Mouse (Mus musculus): ENCODE results near the gene Itgbl1. TPM values are rescaled to one million over a fixed set of nuclear protein-coding genes. Genes with fewer than 3 reads are reported as not detected.

The Itgbl1 gene
- 0.09 and 0.25 TPM in 2 replicates for polyA plus RNA-seq (2015; fragmentation: Nextera tagmentation; extraction: Ambion mirVana)

DNA sequence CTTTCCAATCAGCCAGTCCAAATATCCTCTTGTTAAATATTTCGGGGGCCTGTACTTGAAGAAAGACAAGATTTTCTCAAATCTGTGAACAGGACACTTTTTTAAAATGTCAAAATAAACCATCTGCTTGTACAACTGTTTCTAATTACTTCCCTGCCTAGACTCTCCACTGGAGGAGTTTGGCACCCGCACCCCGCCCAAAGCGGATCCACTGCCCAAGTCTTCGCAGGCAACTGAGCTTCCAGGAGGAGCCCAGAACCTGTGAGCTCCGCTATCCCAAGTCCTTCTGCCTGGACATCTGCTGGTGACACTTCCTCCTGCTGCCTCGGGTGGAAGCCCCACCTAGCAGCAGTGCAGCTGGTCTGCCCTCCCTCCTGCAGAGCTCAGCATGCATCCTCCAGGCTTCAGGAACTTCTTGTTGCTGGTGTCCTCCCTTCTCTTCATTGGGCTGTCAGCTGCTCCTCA lies at the start of gene Itgbl1:
TSS of gene Itgbl1 (plus strand) at position 51 of the 465 bp plus-strand sequence.
- DNase-seq (ENCODE audit: low spot score) (no peak), ATAC-seq (replicated peaks; ENCODE audit: low FRiP score, low read depth) (no peak)
- Histone ChIP-seq H3K4me3 (replicated peaks; ENCODE audit: low read depth, low read length) (no peak within 1 kb of the TSS), H3K9me3 (replicated peaks; ENCODE audit: low read length) (no peaks in the 10 kb centered on the region), H3K9ac (ENCODE audit: low read depth, low read length) (no peak within 1 kb of the TSS), H3K4me2 (ENCODE audit: low read length) (no peak within 1 kb of the TSS), H3K27ac (no peak within 1 kb of the TSS), H3K4me1 (replicated peaks; ENCODE audit: insufficient read depth, low read length) (0 out of 2 replicates have a peak, but pooled peaks cover 5% of the 10 kb centered on the region), H3K36me3 (ENCODE audit: insufficient read depth, low read length) (no peaks in the 10 kb centered on the region), H3K27me3 (ENCODE audit: insufficient read depth, low read length) (no peaks in the 10 kb centered on the region)
- 50% methylated on average over 7 of the region's 7 CpGs for WGBS
- no peak for TF ChIP-seq CTCF (IDR thresholded peaks at IDR 0.05; ENCODE audit: low read depth)

DNA sequence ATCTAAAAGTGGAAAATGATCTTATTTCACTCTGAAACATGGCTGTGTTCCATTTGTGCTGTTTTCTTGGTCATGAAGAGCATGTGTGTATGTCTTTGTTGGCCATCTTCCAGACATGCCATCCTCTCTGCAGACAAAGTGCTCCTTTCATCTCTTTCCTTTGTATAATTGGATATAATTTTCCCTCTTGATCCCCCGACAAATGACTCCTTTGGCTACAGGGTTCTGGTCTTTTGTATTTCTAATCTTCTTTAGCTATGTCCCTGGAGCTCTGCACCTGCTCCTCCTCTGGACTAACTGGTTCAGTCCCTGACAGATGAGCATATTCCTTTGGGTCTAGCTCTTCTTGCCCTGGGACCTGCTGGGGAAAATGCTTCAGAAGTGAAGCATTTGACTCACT lies 36.8 kb upstream of the Itgbl1 start:
- DNase-seq (ENCODE audit: low spot score), result no peak
- Histone ChIP-seq H3K27ac (no peak overlapping the region), H3K9me3 (replicated peaks; ENCODE audit: low read length) (no peaks in the 10 kb centered on the region), H3K9ac (ENCODE audit: low read depth, low read length) (no peak overlapping the region), H3K4me3 (replicated peaks; ENCODE audit: low read depth, low read length) (no peak overlapping the region), H3K36me3 (ENCODE audit: insufficient read depth, low read length) (no peaks in the 10 kb centered on the region), H3K4me1 (replicated peaks; ENCODE audit: insufficient read depth, low read length) (no peaks in the 10 kb centered on the region), H3K27me3 (ENCODE audit: insufficient read depth, low read length) (0 out of 2 replicates have a peak, but pooled peaks cover 6% of the 10 kb centered on the region), H3K4me2 (ENCODE audit: low read length) (no peak overlapping the region)
- no peak for ATAC-seq (replicated peaks; ENCODE audit: low FRiP score, low read depth)
- TF ChIP-seq CTCF (IDR thresholded peaks at IDR 0.05; ENCODE audit: low read depth), result no peak
- 57% methylated on average over 1 of the region's 1 CpGs for WGBS

DNA sequence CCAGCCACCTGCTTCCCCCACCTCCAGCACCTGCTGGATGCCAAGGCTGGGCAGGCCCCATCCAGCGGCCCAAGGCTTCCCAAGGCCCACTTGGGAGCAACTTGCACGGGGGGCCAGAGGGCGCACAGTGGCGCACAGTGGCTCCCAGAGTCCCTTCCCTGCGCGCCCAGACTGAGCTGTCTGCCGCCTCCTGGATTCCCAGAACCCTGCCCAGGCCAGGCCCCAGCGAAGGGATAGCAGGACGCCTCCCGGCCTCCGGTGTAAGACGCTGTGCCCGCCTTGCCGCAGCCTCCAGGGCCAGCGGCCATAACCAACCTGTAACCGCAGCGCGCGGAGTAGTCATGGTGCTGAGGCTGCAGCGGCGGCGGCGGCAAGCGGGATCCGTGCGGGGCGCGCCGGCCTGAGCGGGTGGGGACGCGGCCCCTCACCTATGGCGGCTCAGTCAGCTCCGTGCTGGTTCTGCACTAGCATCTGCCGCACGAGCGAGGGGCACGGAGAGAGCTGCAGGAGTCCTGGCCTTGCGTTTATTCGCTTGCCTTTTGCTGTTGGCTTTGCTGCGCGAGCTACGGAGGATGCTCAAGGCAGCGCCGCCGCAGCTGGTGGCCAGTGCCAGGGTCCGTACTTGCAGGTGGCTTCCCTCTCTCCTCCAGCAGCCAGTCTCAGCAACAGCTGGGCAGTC lies 33.1 kb upstream of the Itgbl1 start, which contains the start of gene Nalcn:
TSS of gene Nalcn (minus strand) at position 644 of the 679 bp plus-strand sequence.
- H3K9ac ChIP-seq (ENCODE audit: low read depth, low read length), result no peak within 1 kb of the TSS
- no peaks in the 10 kb centered on the region for H3K9me3 ChIP-seq (replicated peaks; ENCODE audit: low read length)
- H3K27ac ChIP-seq, result no peak within 1 kb of the TSS
- TF ChIP-seq CTCF (IDR thresholded peaks at IDR 0.05; ENCODE audit: low read depth), result no peak
- peak within 1 kb of the TSS; percentile 22; the same call in 1 of the 2 replicates for H3K4me3 ChIP-seq (replicated peaks; ENCODE audit: low read depth, low read length)
- 1% methylated on average over 47 of the region's 47 CpGs for WGBS
- 0 out of 2 replicates have a peak, but pooled peaks cover 6% of the 10 kb centered on the region for H3K27me3 ChIP-seq (ENCODE audit: insufficient read depth, low read length)
- peak; percentile 59 for ATAC-seq (replicated peaks; ENCODE audit: low FRiP score, low read depth)
- no peak for DNase-seq (ENCODE audit: low spot score)
- H3K4me2 ChIP-seq (ENCODE audit: low read length), result peak within 1 kb of the TSS; percentile 59
- no peaks in the 10 kb centered on the region for H3K36me3 ChIP-seq (ENCODE audit: insufficient read depth, low read length)
- H3K4me1 ChIP-seq (replicated peaks; ENCODE audit: insufficient read depth, low read length), result no peaks in the 10 kb centered on the region

DNA sequence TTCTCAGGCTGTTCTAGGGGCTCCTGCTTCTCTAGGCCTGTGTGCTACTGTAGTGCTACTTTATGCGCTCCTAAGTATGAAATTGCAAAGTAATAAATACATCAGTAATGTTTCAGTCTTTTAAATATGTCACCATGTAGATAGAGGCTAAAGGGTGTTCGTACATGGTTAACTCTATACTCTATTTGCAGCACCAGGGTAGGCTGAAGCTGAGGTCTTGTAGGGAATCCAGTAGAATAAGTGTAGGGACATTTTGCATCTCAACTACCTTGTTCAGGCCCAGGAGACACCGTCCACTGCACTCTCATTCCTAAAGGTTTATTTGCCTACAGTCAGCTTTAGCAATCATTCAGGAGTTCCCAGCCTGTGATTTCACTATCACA lies 32.6 kb upstream of the Itgbl1 start:
- no peak for TF ChIP-seq CTCF (IDR thresholded peaks at IDR 0.05; ENCODE audit: low read depth)
- peak overlapping the region; percentile 59 for H3K4me2 ChIP-seq (ENCODE audit: low read length)
- H3K36me3 ChIP-seq (ENCODE audit: insufficient read depth, low read length), result no peaks in the 10 kb centered on the region
- DNase-seq (ENCODE audit: low spot score) (no peak), ATAC-seq (replicated peaks; ENCODE audit: low FRiP score, low read depth) (no peak)
- no peak overlapping the region for H3K9ac ChIP-seq (ENCODE audit: low read depth, low read length)
- H3K27ac ChIP-seq, result no peak overlapping the region
- no peaks in the 10 kb centered on the region for H3K4me1 ChIP-seq (replicated peaks; ENCODE audit: insufficient read depth, low read length)
- 0 out of 2 replicates have a peak, but pooled peaks cover 6% of the 10 kb centered on the region for H3K27me3 ChIP-seq (ENCODE audit: insufficient read depth, low read length)
- no peaks in the 10 kb centered on the region for H3K9me3 ChIP-seq (replicated peaks; ENCODE audit: low read length)
- 57% methylated on average over 3 of the region's 3 CpGs for WGBS
- H3K4me3 ChIP-seq (replicated peaks; ENCODE audit: low read depth, low read length), result no peak overlapping the region

DNA sequence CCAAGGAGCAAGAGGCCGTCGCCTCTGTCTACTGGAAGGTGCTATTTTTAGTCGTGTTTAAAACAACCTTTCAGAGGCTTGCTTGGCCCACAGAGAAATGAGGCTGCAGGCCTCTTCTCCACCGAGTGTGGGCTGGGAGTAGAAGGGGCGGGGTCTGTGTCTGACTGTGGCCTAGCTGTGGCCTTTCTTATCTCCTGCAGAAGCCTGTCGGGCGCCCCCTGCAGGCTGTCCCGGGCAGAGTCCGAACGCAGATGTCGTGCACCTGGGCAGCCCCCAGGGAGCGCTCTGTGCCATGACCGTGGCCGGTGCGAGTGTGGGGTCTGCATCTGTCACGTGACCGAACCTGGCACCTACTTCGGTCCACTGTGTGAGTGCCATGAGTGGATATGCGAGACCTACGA lies 1.3 kb downstream of the Itgbl1 start:
- Histone ChIP-seq H3K9me3 (replicated peaks; ENCODE audit: low read length) (no peaks in the 10 kb centered on the region), H3K36me3 (ENCODE audit: insufficient read depth, low read length) (no peaks in the 10 kb centered on the region), H3K27me3 (ENCODE audit: insufficient read depth, low read length) (no peaks in the 10 kb centered on the region), H3K4me3 (replicated peaks; ENCODE audit: low read depth, low read length) (no peak overlapping the region), H3K4me2 (ENCODE audit: low read length) (no peak overlapping the region), H3K4me1 (replicated peaks; ENCODE audit: insufficient read depth, low read length) (0 out of 2 replicates have a peak, but pooled peaks cover 5% of the 10 kb centered on the region), H3K27ac (no peak overlapping the region), H3K9ac (ENCODE audit: low read depth, low read length) (no peak overlapping the region)
- TF ChIP-seq CTCF (IDR thresholded peaks at IDR 0.05; ENCODE audit: low read depth), result peak; percentile 62
- peak; percentile 41 for DNase-seq (ENCODE audit: low spot score)
- peak; percentile 85 for ATAC-seq (replicated peaks; ENCODE audit: low FRiP score, low read depth)
- WGBS, result 16% methylated on average over 20 of the region's 20 CpGs

DNA sequence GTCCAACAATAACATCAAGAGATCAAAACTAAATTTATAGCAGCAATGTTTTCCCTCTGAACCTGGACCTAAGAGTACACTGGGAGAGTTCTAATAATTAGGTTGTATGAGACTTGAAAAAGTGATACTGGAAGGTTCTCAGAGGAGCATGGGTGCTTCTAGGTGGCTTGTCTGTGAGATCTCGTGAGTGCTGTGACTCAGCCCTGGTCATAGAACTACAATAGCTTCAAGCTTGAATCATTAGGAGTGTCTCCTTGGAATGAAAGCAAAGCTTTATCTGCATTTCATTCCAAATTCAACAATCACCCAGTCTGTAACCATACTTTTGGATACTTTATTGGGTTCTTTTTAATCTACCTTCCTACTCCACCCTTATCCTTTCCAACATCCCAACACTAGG lies 2.6 kb downstream of the Itgbl1 start:
- TF ChIP-seq CTCF (IDR thresholded peaks at IDR 0.05; ENCODE audit: low read depth), result no peak
- Histone ChIP-seq H3K36me3 (ENCODE audit: insufficient read depth, low read length) (no peaks in the 10 kb centered on the region), H3K9me3 (replicated peaks; ENCODE audit: low read length) (no peaks in the 10 kb centered on the region), H3K4me2 (ENCODE audit: low read length) (no peak overlapping the region), H3K9ac (ENCODE audit: low read depth, low read length) (no peak overlapping the region), H3K4me1 (replicated peaks; ENCODE audit: insufficient read depth, low read length) (0 out of 2 replicates have a peak, but pooled peaks cover 5% of the 10 kb centered on the region), H3K27ac (no peak overlapping the region), H3K27me3 (ENCODE audit: insufficient read depth, low read length) (no peaks in the 10 kb centered on the region), H3K4me3 (replicated peaks; ENCODE audit: low read depth, low read length) (no peak overlapping the region)
- WGBS, result 44% methylated on average over 1 of the region's 1 CpGs
- ATAC-seq (replicated peaks; ENCODE audit: low FRiP score, low read depth) (no peak), DNase-seq (ENCODE audit: low spot score) (no peak)

All from kidney, postnatal 0 days (tissue).